Mouse (Mus musculus) lung, postnatal 14 days (tissue): ENCODE measurements around the gene Slc9a2.
A peak's percentile ranks its signal among the peaks of the same experiment; 100 is the strongest.
"Not testable (repeated sequence)": the region's sequence is repeated elsewhere in the genome, so short reads cannot be mapped to it uniquely, and the experiment has no call there.

ENCODE experiments used
- DNase-seq: peaks from one replicate; pipeline ENCODE4 v3.0.0; 2021

Gene Slc9a2

DNA sequence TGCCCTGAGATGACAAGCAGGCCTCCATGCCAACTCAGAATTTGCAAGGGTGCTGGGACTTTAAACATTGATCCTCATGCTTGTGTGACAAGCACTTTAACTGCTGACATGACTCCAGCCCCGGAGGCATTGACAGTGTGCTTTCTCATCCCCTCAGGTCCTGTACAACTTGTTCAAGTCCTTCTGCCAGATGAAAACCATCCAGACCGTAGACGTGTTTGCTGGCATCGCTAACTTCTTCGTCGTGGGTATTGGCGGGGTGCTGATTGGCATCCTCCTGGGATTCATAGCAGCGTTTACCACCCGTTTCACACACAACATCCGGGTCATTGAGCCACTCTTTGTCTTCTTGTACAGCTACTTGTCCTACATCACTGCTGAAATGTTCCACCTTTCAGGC lies 45.7 kb downstream of the Slc9a2 start:
- DNase-seq = no peak

DNA sequence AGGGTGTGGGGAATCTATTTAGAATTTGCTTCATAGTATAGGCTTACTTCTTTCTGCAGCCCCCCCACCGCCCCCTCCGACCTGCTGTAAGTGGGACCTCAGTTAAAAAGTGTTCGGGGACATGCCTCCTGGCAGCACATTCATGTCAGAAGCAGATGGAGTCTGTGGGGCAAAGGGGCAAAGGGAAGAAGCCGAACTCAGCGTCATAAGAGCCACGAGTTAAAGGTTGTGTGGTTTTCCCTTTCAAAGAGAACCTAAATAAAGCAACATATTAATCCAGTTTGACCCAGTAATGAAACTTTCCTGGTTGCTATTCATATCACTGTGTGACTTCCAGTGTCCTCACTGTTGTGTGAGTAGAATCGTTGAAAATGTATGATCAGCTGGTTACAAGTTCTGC lies 47.0 kb downstream of the Slc9a2 start:
- DNase-seq = no peak

- DNase-seq = no peak
These were observed 48.3 kb downstream of the Slc9a2 start for GRCm38 (mm10) chr1:40728636-40729035.

DNA sequence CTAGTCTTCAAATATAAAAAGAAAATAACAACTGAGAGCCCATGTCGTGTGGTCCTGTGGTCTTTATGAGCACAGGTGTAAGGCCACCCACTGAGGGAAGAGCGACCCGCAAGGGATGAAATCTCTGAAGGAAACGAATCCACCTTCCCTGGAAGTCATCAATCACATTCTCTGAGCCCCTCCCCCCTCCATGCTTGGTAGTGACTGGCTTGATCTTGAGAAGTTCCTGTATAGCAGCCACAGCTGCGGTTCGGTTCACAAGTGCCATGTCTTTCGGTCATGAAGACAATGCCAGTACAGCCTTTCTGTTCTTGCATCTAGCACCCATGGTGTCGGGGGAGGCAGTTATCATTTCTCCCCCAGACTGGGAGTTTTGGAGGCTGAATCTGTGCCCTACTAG lies 57.3 kb downstream of the Slc9a2 start:
- DNase-seq = no peak

DNA sequence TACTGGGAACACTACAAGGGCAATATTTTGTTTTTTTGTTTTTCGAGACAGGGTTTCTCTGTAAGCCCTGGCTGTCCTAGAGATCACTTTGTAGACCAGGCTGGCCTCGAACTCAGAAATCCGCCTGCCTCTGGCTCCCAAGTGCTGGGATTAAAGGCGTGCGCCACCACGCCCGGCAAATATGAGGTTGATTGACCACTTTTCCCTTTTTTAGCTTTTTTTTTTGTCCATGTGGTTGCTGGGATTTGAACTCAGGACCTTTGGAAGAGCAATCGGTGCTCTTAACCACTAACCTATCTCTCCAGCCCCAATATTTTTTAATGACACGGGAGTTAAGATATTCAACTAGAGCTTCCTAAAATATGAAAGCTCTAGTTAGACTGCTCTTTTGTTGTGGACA lies 57.9 kb downstream of the Slc9a2 start:
- DNase-seq = not testable (repeated sequence)

GRCm38 (mm10) chr1:40740739-40741138 lies 60.4 kb downstream of the Slc9a2 start:
- no peak for DNase-seq

GRCm38 (mm10) chr1:40746089-40746488 lies 65.7 kb downstream of the Slc9a2 start:
- DNase-seq = no peak

DNA sequence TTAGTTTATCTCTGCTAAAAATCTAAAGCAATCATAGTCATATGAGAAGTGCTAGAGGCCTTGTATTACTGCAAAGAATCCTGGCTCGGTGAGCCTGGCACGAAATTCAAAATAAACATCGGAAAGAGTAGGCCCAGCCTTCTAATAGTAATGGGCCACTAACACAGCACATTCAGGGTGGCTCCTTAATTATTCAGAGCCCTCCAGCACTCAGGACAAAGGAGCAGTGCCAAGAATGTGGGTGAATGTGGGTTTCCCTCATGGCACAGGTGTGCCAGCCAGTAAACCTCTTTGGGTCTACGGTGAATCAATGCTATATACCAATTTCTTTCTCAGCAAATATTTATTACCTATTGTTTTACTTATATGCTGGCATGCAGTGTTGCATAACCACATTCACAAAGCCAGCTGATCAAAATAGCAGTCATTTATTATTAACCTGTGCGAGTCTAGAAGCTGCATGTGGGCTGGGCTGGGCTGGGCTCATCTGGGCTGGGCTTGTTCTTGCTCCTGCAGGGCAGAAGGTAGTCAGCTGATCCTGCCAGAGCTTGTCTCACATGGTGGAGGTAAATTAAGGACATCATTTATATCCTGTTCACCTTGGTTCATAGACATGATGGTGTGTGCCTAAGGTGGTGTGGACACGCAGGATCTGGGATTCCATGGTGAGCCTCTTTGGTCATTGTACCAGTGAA lies 79.5 kb downstream of the Slc9a2 start:
- DNase-seq = no peak

- DNase-seq = no peak
These were observed 83.7 kb downstream of the Slc9a2 start for GRCm38 (mm10) chr1:40764042-40764441.

DNA sequence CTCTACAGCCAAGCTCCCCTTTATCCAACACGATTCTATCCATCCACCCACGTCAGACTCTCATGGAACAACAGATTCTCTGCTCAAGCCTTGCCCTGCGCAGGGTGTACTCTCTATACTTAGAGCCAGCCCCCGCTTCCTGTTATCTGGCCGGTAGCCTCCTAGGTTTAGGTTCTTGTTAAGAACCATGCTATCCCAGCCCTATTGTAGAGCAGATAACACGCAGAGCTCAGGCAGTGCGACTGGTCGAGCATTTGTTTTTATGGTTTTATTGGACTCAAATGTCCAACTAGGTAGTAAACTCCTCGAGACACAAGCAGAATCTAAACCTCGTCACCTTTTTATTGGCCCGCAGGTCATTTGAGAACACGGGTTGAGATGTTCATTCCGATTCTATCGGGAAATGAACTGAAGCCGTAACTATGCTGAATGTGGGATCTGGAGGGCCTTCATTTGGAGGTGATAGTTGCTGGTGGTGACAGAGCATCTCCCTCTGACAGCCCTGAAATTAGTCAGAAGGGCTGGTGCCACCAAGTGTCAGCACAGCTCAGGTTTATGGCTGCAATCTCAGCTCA lies 84.4 kb downstream of the Slc9a2 start:
- DNase-seq = no peak

DNA sequence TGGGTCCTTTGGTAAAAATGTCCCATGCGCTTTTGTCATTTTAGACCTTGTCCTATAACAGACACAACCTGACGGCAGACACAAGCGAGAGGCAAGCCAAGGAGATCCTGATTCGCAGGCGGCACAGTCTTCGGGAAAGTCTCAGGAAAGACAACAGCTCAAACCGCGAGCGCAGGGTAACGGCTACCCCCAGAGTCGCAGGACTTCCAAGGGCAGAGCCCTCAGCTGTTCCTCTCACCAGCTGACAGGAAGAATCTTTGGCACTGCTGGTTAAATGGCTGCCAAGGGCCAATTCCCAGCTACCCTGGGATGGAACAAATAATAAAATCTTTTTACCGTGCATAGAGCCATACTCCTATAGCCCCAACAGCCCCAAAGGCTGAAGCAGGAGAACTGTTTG lies 85.1 kb downstream of the Slc9a2 start:
- DNase-seq = no peak

- DNase-seq = no peak
These were observed 87.2 kb downstream of the Slc9a2 start for GRCm38 (mm10) chr1:40767588-40767987.

- peak; percentile 48 for DNase-seq
These were observed 88.2 kb downstream of the Slc9a2 start for GRCm38 (mm10) chr1:40768606-40769005.

DNA sequence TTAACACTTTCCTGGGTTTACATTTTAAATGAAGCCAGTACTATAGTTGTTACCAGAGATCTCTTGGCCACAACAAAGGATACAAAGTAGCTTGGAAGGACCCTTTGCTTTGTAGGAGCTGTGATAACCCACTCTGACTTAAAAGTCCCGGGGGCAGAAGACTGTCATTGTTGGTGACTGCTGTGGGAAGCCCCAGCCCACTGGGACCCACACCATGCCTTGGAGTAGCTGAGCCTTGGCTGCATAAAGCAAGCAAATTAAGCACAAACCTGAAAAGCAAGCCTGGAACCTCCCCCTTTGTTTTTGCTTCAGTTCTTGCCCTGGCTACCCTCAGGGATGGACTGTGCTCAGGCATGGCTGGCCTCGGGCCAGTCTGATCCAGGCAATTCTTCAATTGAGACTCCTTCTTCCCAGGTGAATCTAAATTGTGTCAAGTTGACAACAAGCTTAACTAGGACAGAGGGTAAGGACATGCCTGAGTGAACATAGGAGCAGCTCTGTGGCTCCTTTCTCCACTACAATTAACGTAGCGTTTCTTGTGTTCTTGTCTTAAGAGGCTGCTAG lies 89.0 kb downstream of the Slc9a2 start:
- no peak for DNase-seq

DNA sequence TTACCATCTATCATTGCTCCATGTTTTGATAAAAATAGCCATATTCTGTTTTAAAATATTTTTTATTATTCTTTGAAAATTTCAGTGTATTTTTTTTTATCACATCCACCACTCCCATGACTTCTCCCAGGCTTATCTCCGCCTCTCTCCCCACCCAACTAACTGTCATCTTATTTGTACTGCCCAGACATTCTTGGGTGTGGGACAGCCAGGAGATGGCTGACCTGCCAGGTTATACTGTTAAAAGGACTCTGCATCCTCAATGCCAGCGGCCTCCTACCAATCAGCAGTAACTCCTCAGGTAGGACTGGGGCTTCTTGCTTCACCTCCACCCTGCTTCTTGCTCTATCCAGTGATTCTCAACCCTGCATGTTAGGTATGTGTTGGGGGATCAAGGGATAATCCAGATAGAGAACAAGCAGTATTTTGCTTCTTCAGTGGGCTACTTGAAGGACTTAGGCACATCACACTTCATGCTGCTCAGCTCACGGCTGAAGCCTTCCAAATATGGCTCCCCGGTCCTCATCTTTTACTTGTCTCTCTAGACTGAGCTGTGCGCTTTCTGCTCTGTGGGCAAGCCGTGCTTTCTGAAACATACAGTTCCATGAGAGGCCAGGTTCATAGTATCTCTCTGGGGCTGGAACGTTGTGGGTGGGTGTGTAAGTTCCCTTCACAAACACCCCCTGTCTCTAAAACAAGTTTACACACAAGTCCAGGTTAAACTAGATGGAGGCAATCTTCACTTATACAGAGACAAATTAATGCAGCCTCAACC lies 91.0 kb downstream of the Slc9a2 start:
- no peak for DNase-seq

DNA sequence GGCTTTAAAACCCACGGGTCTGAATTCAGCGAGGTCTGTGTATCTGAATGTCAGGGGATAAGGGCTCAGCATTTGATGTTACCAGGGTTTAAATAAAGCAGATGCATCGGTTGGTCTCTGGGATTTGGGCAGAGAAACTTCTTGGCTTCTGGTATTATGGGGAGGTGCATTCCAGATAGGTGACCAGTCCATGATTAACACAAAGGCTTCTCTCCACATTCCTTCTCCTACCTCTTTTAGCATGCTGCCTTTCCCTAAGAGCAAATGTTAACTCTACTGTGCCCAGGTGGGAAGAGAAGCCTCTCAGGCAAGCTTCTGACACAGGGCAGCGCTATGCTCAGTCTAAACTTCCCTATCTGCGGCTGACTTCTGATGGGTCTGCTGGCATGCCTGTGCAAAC lies 92.9 kb downstream of the Slc9a2 start:
- DNase-seq = no peak

- DNase-seq = no peak
These were observed 93.7 kb downstream of the Slc9a2 start for GRCm38 (mm10) chr1:40774040-40774439.

GRCm38 (mm10) chr1:40776102-40776501 lies 95.7 kb downstream of the Slc9a2 start:
- DNase-seq = no peak

- no peak for DNase-seq
These were observed 96.4 kb downstream of the Slc9a2 start for GRCm38 (mm10) chr1:40776763-40777162.

- no peak for DNase-seq
These were observed 103.1 kb downstream of the Slc9a2 start for GRCm38 (mm10) chr1:40783450-40783849.

GRCm38 (mm10) chr1:40784306-40784705 lies 103.9 kb downstream of the Slc9a2 start:
- DNase-seq = no peak

GRCm38 (mm10) chr1:40785876-40786445 lies 105.6 kb downstream of the Slc9a2 start:
- no peak for DNase-seq

- no peak for DNase-seq
These were observed 108.6 kb downstream of the Slc9a2 start for GRCm38 (mm10) chr1:40788956-40789355.
